Mouse (Mus musculus) hindbrain, embryonic 10.5 days (tissue): ENCODE measurements around the gene Ncan. TPM values are rescaled to one million over a fixed set of nuclear protein-coding genes. Genes with fewer than 3 reads are reported as not detected.

Experiments
- DNase-seq: peaks from one replicate; pipeline ENCODE4 v3.0.0-alpha.2; 2017; ENCODE audit warnings: low spot score
- H3K27ac ChIP-seq: fragments of 300-500 bp; sonication (generic); 2 replicates; pipeline ENCODE4 v1.5.1; 2016; ENCODE audit warnings: mild to moderate bottlenecking, moderate library complexity
- H3K27me3 ChIP-seq: fragments of 300-500 bp; sonication (generic); 2 replicates; pipeline ENCODE4 v1.6.1; 2016; ENCODE audit warnings: mild to moderate bottlenecking; ENCODE audit not compliant: poor library complexity, insufficient read depth, severe bottlenecking
- H3K36me3 ChIP-seq: fragments of 300-500 bp; sonication (generic); 2 replicates; pipeline ENCODE4 v1.6.1; 2016; ENCODE audit warnings: mild to moderate bottlenecking, moderate library complexity
- H3K4me1 ChIP-seq: fragments of 300-500 bp; sonication (generic); replicated peaks from 2 replicates; pipeline ENCODE4 v1.6.1; 2016; ENCODE audit warnings: mild to moderate bottlenecking
- H3K4me3 ChIP-seq: fragments of 300-500 bp; sonication (generic); 2 replicates; pipeline ENCODE4 v1.5.1; 2016; ENCODE audit warnings: mild to moderate bottlenecking, moderate library complexity
- H3K9me3 ChIP-seq: fragments of 300-500 bp; sonication (generic); 2 replicates; pipeline ENCODE4 v1.6.1; 2016; ENCODE audit warnings: mild to moderate bottlenecking, moderate library complexity
- WGBS: fragments of 180-500 bp; shearing (Covaris S2); methylation state at CpG from one replicate; pipeline ENCODE4 v1.1.7; 2016; 5-methylcytosine and 5-hydroxymethylcytosine counted together
- polyA plus RNA-seq: library from polyadenylated mRNA; unstranded; fragments of >200 nt; fragmentation: Nextera tagmentation; extraction: Ambion mirVana; gene quantifications from 2 replicates; pipeline ENCODE4 v1.2.1, GENCODE M21; 2016

Ncan gene
- polyA plus RNA-seq, 1 experiment from 2014 or later: 67.1 TPM

DNA sequence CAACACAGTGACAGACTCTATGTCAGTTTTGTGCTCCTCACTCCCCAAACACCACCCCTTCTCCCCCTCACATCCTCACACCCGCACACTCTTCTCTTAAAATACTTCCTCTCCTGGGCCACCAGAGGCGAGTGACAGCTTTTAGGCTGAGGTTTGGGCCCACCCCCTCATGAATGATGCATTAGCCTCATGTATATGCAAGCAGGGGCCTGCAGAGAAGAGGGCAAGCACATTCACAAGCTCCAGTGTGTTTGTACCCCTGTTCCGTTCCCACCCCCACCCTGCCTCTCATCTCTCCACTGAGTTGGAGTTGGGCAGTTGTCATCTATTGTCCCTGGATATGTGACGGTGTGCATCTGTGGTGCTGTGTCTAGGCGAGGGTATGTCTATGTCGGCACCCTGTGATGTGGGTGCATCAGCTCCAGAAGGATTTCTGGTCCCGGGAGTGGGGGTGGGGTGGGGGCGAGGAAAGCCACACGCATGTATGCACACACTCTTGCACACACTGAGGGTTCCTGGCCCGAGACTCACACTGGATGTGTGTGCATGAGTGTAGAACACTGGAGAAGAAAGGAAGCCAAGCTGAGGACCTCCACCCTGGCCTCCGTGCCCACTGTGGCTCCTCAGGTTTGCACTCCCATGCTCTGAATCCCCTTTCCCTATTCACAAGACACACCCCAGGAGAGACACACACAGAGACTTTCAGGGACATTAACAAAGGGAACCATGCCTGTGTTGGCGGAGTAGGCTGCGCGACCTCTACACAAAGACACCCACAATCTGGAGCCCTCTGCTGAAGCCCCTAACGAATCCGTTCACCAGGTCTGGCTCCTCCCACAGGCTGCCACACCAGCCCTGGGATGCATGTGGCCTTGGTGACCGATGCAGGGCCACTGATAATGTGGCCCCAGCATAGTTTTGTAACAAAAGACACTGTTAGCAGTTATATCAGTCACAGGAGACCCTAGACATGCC is 1.7 kb downstream of the Ncan start:
- H3K4me3 ChIP-seq: peak overlapping the region; percentile 62
- peak overlapping the region; percentile 88 for H3K27ac ChIP-seq
- DNase-seq: peak; percentile 75
- peaks cover 20% of the 10 kb centered on the region for H3K36me3 ChIP-seq
- H3K9me3 ChIP-seq: no peaks in the 10 kb centered on the region
- 7% methylated on average over 17 of the region's 17 CpGs for WGBS
- peaks cover 79% of the 10 kb centered on the region for H3K27me3 ChIP-seq
- peaks cover 40% of the 10 kb centered on the region for H3K4me1 ChIP-seq

DNA sequence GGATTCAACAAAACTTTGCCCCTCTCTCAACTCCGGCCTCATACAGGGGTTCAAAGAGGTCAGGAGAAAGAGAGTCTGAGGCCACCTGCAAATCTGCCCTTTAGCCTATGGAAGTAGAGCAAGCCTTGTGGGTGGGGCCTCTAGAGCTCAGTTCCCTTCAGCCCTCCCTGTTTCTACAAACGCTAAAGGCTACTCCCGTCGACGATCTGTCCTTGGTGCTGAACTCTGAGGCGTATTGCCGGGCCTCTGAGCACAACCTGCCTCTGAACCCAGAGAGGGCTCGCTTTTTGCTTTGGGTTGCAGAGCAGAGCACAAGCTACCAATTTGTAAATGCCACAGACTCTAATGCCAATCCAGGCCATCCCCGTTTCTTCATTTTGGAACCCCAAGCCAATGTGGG is 3.1 kb downstream of the Ncan start:
- Histone ChIP-seq H3K9me3 (no peaks in the 10 kb centered on the region), H3K27ac (no peak overlapping the region), H3K27me3 (peaks cover 90% of the 10 kb centered on the region), H3K4me3 (no peak overlapping the region), H3K4me1 (peaks cover 43% of the 10 kb centered on the region), H3K36me3 (peaks cover 32% of the 10 kb centered on the region)
- WGBS: 8% methylated on average over 9 of the region's 9 CpGs
- peak; percentile 40 for DNase-seq

DNA sequence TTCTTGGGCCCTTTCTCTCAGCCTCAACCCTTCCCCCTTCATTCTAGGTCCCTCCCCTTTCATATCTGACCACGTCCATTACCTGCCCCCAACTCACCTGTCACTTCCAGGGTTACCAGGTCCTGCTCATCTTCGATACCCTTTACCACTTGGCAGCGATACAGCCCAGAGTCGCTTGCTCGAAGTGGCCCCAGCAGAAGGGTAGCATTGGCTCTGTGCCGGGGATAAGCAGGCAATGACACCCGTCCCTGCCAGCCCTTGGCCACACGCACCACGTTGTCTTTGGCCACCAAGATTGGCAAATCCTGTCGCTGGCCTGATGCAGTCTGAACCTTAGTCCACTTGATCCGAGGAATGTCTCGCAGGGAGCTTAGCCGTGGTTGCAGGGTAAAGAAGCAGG is 5.8 kb downstream of the Ncan start:
- DNase-seq: no peak
- H3K36me3 ChIP-seq: peaks cover 56% of the 10 kb centered on the region

GRCm38 (mm10) chr8:70114488-70114887 is 6.2 kb downstream of the Ncan start:
- DNase-seq: no peak
- Histone ChIP-seq H3K36me3 (peaks cover 61% of the 10 kb centered on the region), H3K4me3 (no peak overlapping the region), H3K9me3 (no peaks in the 10 kb centered on the region), H3K27ac (no peak overlapping the region), H3K27me3 (peaks cover 100% of the 10 kb centered on the region), H3K4me1 (peaks cover 37% of the 10 kb centered on the region)
- 25% methylated on average over 6 of the region's 6 CpGs for WGBS

More for the DNA sequence above, 5.8 kb downstream of the Ncan start:
- Histone ChIP-seq H3K27me3 (peaks cover 100% of the 10 kb centered on the region), H3K4me3 (no peak overlapping the region), H3K4me1 (peaks cover 41% of the 10 kb centered on the region), H3K9me3 (no peaks in the 10 kb centered on the region), H3K27ac (no peak overlapping the region)
- 71% methylated on average over 13 of the region's 13 CpGs for WGBS

DNA sequence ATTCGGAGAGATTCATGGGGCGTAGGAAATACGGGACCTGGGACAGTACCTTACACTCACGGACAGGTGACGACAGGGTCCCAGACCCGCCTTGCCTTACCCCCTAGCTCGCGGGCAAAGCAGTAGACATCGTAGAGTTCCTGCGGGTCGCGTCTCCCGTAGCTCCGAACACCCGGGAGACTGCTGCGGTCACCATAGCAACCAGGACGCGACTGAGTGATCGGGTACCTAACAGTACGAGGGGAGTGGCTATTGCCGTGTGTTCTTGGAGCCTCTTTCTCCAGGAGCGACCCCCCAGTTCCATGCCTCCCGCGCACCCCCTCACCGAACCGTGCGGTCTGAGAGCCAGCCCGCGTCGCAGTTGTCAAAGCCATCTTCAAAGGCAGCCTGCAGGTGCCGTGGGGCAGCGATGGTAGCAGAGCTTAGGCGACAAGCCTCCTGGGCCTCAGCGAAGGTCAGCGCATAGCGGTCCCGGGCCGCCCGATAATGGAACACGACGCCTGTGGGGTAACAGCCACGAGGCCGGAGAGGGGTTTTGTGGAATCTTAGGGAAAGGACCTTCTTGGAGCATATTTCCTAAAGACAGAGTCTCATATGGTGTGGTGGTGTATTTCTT is 8.2 kb downstream of the Ncan start:
- Histone ChIP-seq H3K27ac (no peak overlapping the region), H3K27me3 (peaks cover 92% of the 10 kb centered on the region), H3K4me1 (peaks cover 17% of the 10 kb centered on the region), H3K4me3 (peak overlapping the region; percentile 23; the same call in 1 of the 2 replicates), H3K36me3 (peaks cover 80% of the 10 kb centered on the region), H3K9me3 (no peaks in the 10 kb centered on the region)
- DNase-seq: no peak
- WGBS: 7% methylated on average over 43 of the region's 43 CpGs

DNA sequence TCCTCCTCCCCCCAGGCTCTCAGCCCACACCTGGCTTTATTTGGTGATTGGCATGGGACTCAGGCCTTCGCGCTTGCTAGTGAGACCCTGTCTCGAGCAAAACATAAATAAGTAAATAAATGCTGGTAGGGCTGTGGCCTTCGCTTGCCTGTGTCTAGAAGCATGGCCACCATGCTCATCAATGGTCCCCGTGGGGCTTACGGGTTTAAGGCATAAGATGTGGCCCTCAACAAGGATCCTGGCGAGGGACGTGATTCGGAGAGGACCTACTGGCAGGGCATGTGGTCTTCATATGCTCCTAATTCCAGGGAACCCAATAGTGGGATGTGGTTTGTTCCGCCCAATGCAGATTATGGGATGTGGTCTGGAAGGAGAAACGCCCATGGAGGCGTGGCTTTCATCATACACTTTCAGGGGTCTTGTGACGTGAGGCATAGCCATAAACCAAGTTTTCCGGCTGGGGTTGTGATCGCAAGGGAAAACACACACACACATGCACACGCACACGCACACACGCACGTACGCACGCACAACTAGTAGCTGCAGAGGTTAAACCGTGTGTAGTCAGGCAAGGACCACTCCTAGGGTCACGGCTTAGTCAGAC is 9.4 kb downstream of the Ncan start:
- Histone ChIP-seq H3K4me3 (no peak overlapping the region), H3K27me3 (peaks cover 80% of the 10 kb centered on the region), H3K4me1 (peaks cover 14% of the 10 kb centered on the region), H3K9me3 (no peaks in the 10 kb centered on the region), H3K27ac (no peak overlapping the region), H3K36me3 (peaks cover 92% of the 10 kb centered on the region)
- DNase-seq: no peak
- 52% methylated on average over 23 of the region's 23 CpGs for WGBS

GRCm38 (mm10) chr8:70110451-70110850 is 10.2 kb downstream of the Ncan start:
- H3K4me3 ChIP-seq: no peak overlapping the region
- H3K36me3 ChIP-seq: peaks cover 92% of the 10 kb centered on the region
- H3K4me1 ChIP-seq: peaks cover 14% of the 10 kb centered on the region
- DNase-seq: no peak
- no peak overlapping the region for H3K27ac ChIP-seq
- H3K9me3 ChIP-seq: no peaks in the 10 kb centered on the region
- peaks cover 72% of the 10 kb centered on the region for H3K27me3 ChIP-seq
- WGBS: 87% methylated on average over 2 of the region's 2 CpGs

DNA sequence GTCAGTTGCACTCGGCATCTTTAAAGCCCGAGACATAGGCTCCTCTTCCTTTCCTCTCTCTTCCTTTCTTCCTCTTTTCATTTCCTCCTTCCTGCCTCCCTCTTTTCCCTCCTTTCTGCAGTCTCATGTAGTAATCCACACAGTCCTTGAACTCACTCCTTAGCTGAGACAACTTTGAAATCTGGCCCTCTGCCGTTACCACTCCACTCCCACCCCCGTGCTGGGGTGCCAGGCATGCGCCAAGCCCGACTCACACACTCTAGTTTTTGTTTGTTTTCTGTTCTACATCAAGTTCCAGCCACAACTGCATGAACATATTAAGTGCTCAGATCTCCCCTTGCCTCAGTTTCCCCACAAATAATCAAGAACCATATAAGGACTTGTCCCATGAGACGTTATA is 15.8 kb downstream of the Ncan start:
- peaks cover 16% of the 10 kb centered on the region for H3K27me3 ChIP-seq
- peaks cover 73% of the 10 kb centered on the region for H3K36me3 ChIP-seq
- no peak overlapping the region for H3K27ac ChIP-seq

GRCm38 (mm10) chr8:70104506-70104905 is 16.2 kb downstream of the Ncan start:
- peaks cover 73% of the 10 kb centered on the region for H3K36me3 ChIP-seq
- peaks cover 12% of the 10 kb centered on the region for H3K27me3 ChIP-seq
- DNase-seq: no peak
- H3K27ac ChIP-seq: no peak overlapping the region
- H3K4me1 ChIP-seq: 0 out of 2 replicates have a peak, but pooled peaks cover 7% of the 10 kb centered on the region
- H3K9me3 ChIP-seq: no peaks in the 10 kb centered on the region
- H3K4me3 ChIP-seq: no peak overlapping the region
- WGBS: 19% methylated on average over 6 of the region's 6 CpGs

More for the DNA sequence above, 15.8 kb downstream of the Ncan start:
- H3K9me3 ChIP-seq: no peaks in the 10 kb centered on the region
- 83% methylated on average over 7 of the region's 7 CpGs for WGBS
- 0 out of 2 replicates have a peak, but pooled peaks cover 7% of the 10 kb centered on the region for H3K4me1 ChIP-seq
- no peak overlapping the region for H3K4me3 ChIP-seq
- no peak for DNase-seq

GRCm38 (mm10) chr8:70100241-70100640 is 20.4 kb downstream of the Ncan start:
- Histone ChIP-seq H3K4me3 (no peak overlapping the region), H3K9me3 (peaks cover 9% of the 10 kb centered on the region), H3K4me1 (0 out of 2 replicates have a peak, but pooled peaks cover 7% of the 10 kb centered on the region), H3K27me3 (peaks cover 8% of the 10 kb centered on the region; the same call in 1 of the 2 replicates), H3K27ac (no peak overlapping the region), H3K36me3 (peaks cover 78% of the 10 kb centered on the region)
- 87% methylated on average over 8 of the region's 8 CpGs for WGBS
- no peak for DNase-seq

DNA sequence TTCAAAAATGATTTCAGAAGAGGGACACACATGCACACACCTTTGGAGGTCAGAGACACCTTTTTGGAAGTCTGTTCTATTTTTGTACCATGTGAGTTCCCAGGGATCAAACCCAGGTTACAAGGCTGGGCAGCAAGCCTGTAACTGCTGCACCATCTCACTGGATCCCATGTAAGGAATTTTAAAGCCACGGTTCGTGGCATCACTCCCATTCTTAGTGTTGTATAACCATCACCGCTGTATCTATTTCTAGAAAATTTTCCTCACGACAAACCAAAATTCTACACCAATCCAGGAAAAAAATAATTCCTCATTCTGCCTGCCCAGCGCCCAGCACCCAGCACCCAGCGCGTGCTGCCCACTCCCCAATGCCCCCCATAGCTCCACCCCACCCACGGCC is 21.4 kb downstream of the Ncan start:
- Histone ChIP-seq H3K4me1 (no peaks in the 10 kb centered on the region), H3K36me3 (peaks cover 84% of the 10 kb centered on the region), H3K27ac (no peak overlapping the region), H3K9me3 (peaks cover 9% of the 10 kb centered on the region), H3K4me3 (no peak overlapping the region), H3K27me3 (peaks cover 9% of the 10 kb centered on the region; the same call in 1 of the 2 replicates)
- 81% methylated on average over 8 of the region's 8 CpGs for WGBS
- DNase-seq: no peak

DNA sequence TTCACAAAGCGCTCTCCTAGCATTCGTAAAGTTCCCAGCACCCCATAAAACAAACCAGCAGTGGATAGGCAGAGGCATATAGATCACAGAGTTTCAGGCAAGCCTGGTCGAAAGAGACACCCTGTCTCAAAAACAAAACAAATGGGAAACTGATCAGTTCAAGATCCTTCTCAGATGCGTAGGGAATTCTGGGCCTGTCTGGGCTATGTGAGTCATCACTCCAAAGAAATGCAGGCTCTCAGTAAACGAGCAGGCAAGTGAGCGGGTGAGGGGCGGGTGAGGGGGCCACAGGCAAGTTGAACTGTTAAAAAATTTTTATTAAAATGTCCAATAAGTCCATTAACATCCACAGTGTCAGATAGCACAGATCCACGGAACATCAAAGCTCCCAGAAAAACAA is 27.9 kb downstream of the Ncan start:
- DNase-seq: no peak
- peaks cover 3% of the 10 kb centered on the region; the same call in 1 of the 2 replicates for H3K9me3 ChIP-seq
- H3K27ac ChIP-seq: no peak overlapping the region
- no peak overlapping the region for H3K4me3 ChIP-seq
- H3K27me3 ChIP-seq: peaks cover 63% of the 10 kb centered on the region
- peaks cover 21% of the 10 kb centered on the region for H3K4me1 ChIP-seq
- peaks cover 31% of the 10 kb centered on the region for H3K36me3 ChIP-seq
- 62% methylated on average over 8 of the region's 8 CpGs for WGBS
